Mouse (Mus musculus) kidney, adult 2 months (tissue): ENCODE results near the gene Ltbp1.

Experiments used
- CTCF ChIP-seq: fragments of 200-500 bp; conservative IDR thresholded peaks from 2 replicates; pipeline ENCODE4 v1.5.1; 2011; ENCODE audit warnings: low read depth, mild to moderate bottlenecking, control low read depth, low read length, moderate library complexity, mixed read lengths; ENCODE audit not compliant: insufficient read depth, insufficient read length
- POLR2A ChIP-seq: fragments of 200-500 bp; IDR thresholded peaks from one replicate; pipeline ENCODE4 v1.6.1; 2011; ENCODE audit warnings: low read depth, low read length, control low read depth

DNA sequence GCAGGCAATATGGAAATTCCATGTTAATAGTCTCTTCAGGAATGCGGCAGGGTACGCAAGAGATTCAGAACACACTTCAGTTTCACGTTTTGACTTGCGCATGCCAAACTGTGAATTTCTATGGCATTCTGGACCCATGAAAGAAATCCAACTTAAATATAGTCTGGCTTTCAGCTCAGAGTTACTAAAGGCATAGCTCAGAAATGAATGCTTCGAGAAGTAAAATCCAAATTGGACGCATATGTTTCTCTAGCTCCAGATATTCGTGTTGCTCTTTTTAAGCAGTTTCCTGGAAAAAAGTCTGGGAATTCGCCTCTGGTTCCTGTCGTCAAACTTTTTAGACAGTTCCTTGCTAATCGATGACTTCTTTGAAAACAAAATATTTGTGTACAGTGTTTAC is 318.4 kb downstream of the Ltbp1 start:
- TF ChIP-seq CTCF: no peak
- TF ChIP-seq POLR2A: no peak
